Mouse (Mus musculus): ENCODE results near the gene Ccnjl. TPM values are rescaled to one million over a fixed set of nuclear protein-coding genes. Genes with fewer than 3 reads are reported as not detected.

Ccnjl gene
- polyA plus RNA-seq, 1 experiment from 2014 or later = 6.5 TPM

- H3K4me3 ChIP-seq (ENCODE audit: low read depth, low read length) = no peak overlapping the region
- no peak overlapping the region for H3K27ac ChIP-seq (ENCODE audit: low read length)
- ATAC-seq (no peak), DNase-seq (ENCODE audit: low spot score) (no peak)
- no peak overlapping the region for H3K4me2 ChIP-seq (replicated peaks; ENCODE audit: low read depth, low read length)
- H3K36me3 ChIP-seq (ENCODE audit: insufficient read depth, low read length) = no peaks in the 10 kb centered on the region
- H3K9me3 ChIP-seq (ENCODE audit: low read length) = no peaks in the 10 kb centered on the region
- H3K9ac ChIP-seq (replicated peaks; ENCODE audit: low read depth) = no peak overlapping the region
- 87% methylated on average over 2 of the region's 2 CpGs for WGBS
- TF ChIP-seq CTCF (IDR thresholded peaks at IDR 0.05) = no peak
- TF ChIP-seq EP300 (IDR thresholded peaks at IDR 0.05) = no peak
- no peaks in the 10 kb centered on the region for H3K4me1 ChIP-seq (ENCODE audit: insufficient read depth, low read depth, low read length)
- H3K27me3 ChIP-seq (replicated peaks; ENCODE audit: insufficient read depth, low read length) = no peaks in the 10 kb centered on the region
Measured at GRCm38 (mm10) chr11:43604207-43604606, 75.6 kb downstream of the Ccnjl start.

GRCm38 (mm10) chr11:43604891-43605290 is 76.3 kb downstream of the Ccnjl start:
- Histone ChIP-seq H3K9ac (replicated peaks; ENCODE audit: low read depth) (no peak overlapping the region), H3K9me3 (ENCODE audit: low read length) (no peaks in the 10 kb centered on the region), H3K4me2 (replicated peaks; ENCODE audit: low read depth, low read length) (no peak overlapping the region), H3K36me3 (ENCODE audit: insufficient read depth, low read length) (no peaks in the 10 kb centered on the region), H3K27ac (ENCODE audit: low read length) (no peak overlapping the region), H3K27me3 (replicated peaks; ENCODE audit: insufficient read depth, low read length) (no peaks in the 10 kb centered on the region), H3K4me1 (ENCODE audit: insufficient read depth, low read depth, low read length) (no peaks in the 10 kb centered on the region), H3K4me3 (ENCODE audit: low read depth, low read length) (no peak overlapping the region)
- DNase-seq (ENCODE audit: low spot score) (no peak), ATAC-seq (no peak)
- TF ChIP-seq EP300 (IDR thresholded peaks at IDR 0.05) = no peak
- no peak for TF ChIP-seq CTCF (IDR thresholded peaks at IDR 0.05)
- WGBS = 74% methylated on average over 6 of the region's 6 CpGs

- ATAC-seq (no peak), DNase-seq (ENCODE audit: low spot score) (no peak)
- WGBS = 57% methylated on average over 6 of the region's 6 CpGs
- Histone ChIP-seq H3K36me3 (ENCODE audit: insufficient read depth, low read length) (no peaks in the 10 kb centered on the region), H3K27ac (ENCODE audit: low read length) (no peak overlapping the region), H3K27me3 (replicated peaks; ENCODE audit: insufficient read depth, low read length) (no peaks in the 10 kb centered on the region), H3K4me2 (replicated peaks; ENCODE audit: low read depth, low read length) (no peak overlapping the region), H3K9ac (replicated peaks; ENCODE audit: low read depth) (no peak overlapping the region), H3K9me3 (ENCODE audit: low read length) (no peaks in the 10 kb centered on the region), H3K4me1 (ENCODE audit: insufficient read depth, low read depth, low read length) (no peaks in the 10 kb centered on the region), H3K4me3 (ENCODE audit: low read depth, low read length) (no peak overlapping the region)
- TF ChIP-seq CTCF (IDR thresholded peaks at IDR 0.05) (no peak), EP300 (IDR thresholded peaks at IDR 0.05) (no peak)
Measured at GRCm38 (mm10) chr11:43605859-43606258, 77.3 kb downstream of the Ccnjl start.

- DNase-seq (ENCODE audit: low spot score) (no peak), ATAC-seq (no peak)
- TF ChIP-seq CTCF (IDR thresholded peaks at IDR 0.05) = no peak
- TF ChIP-seq EP300 (IDR thresholded peaks at IDR 0.05) = no peak
- H3K27me3 ChIP-seq (replicated peaks; ENCODE audit: insufficient read depth, low read length) = no peaks in the 10 kb centered on the region
- no peaks in the 10 kb centered on the region for H3K4me1 ChIP-seq (ENCODE audit: insufficient read depth, low read depth, low read length)
- no peak overlapping the region for H3K4me3 ChIP-seq (ENCODE audit: low read depth, low read length)
- no peak overlapping the region for H3K9ac ChIP-seq (replicated peaks; ENCODE audit: low read depth)
- no peak overlapping the region for H3K4me2 ChIP-seq (replicated peaks; ENCODE audit: low read depth, low read length)
- H3K27ac ChIP-seq (ENCODE audit: low read length) = no peak overlapping the region
- H3K9me3 ChIP-seq (ENCODE audit: low read length) = no peaks in the 10 kb centered on the region
- WGBS = 72% methylated on average over 3 of the region's 3 CpGs
- no peaks in the 10 kb centered on the region for H3K36me3 ChIP-seq (ENCODE audit: insufficient read depth, low read length)
Measured at GRCm38 (mm10) chr11:43608440-43608839, 79.9 kb downstream of the Ccnjl start.

GRCm38 (mm10) chr11:43610006-43610661 is 81.5 kb downstream of the Ccnjl start:
- no peak overlapping the region for H3K9ac ChIP-seq (replicated peaks; ENCODE audit: low read depth)
- 46% methylated on average over 10 of the region's 10 CpGs for WGBS
- TF ChIP-seq CTCF (IDR thresholded peaks at IDR 0.05) (no peak), EP300 (IDR thresholded peaks at IDR 0.05) (peak; percentile 42; the same call in 1 of the 2 replicates)
- peak; percentile 37 for DNase-seq (ENCODE audit: low spot score)
- H3K9me3 ChIP-seq (ENCODE audit: low read length) = no peaks in the 10 kb centered on the region
- H3K4me3 ChIP-seq (ENCODE audit: low read depth, low read length) = no peak overlapping the region
- no peaks in the 10 kb centered on the region for H3K4me1 ChIP-seq (ENCODE audit: insufficient read depth, low read depth, low read length)
- H3K27ac ChIP-seq (ENCODE audit: low read length) = no peak overlapping the region
- ATAC-seq = peak; percentile 61
- no peak overlapping the region for H3K4me2 ChIP-seq (replicated peaks; ENCODE audit: low read depth, low read length)
- H3K27me3 ChIP-seq (replicated peaks; ENCODE audit: insufficient read depth, low read length) = no peaks in the 10 kb centered on the region
- no peaks in the 10 kb centered on the region for H3K36me3 ChIP-seq (ENCODE audit: insufficient read depth, low read length)

- Histone ChIP-seq H3K9me3 (ENCODE audit: low read length) (no peaks in the 10 kb centered on the region), H3K36me3 (ENCODE audit: insufficient read depth, low read length) (no peaks in the 10 kb centered on the region), H3K27ac (ENCODE audit: low read length) (0 out of 2 replicates have a peak overlapping the region, but pooled peaks have one; percentile 20), H3K4me1 (ENCODE audit: insufficient read depth, low read depth, low read length) (no peaks in the 10 kb centered on the region), H3K4me3 (ENCODE audit: low read depth, low read length) (no peak overlapping the region), H3K4me2 (replicated peaks; ENCODE audit: low read depth, low read length) (no peak overlapping the region), H3K9ac (replicated peaks; ENCODE audit: low read depth) (no peak overlapping the region), H3K27me3 (replicated peaks; ENCODE audit: insufficient read depth, low read length) (no peaks in the 10 kb centered on the region)
- TF ChIP-seq CTCF (IDR thresholded peaks at IDR 0.05) = no peak
- TF ChIP-seq EP300 (IDR thresholded peaks at IDR 0.05) = peak; percentile 5; the same call in 1 of the 2 replicates
- DNase-seq (ENCODE audit: low spot score) (peak; percentile 32), ATAC-seq (peak; percentile 41)
- 26% methylated on average over 5 of the region's 5 CpGs for WGBS
Measured at GRCm38 (mm10) chr11:43610662-43611033, 82.1 kb downstream of the Ccnjl start.
